Mouse (Mus musculus): Measurements from ENCODE around the gene Pnkd.

Gene Pnkd

GRCm38 (mm10) chr1:74284543-74285160 lies at the start of gene Pnkd, which contains the start of gene Aamp:
TSS of gene Pnkd (plus strand) at chr1:74284930.
TSS of gene Aamp (minus strand) at chr1:74284738.
- peak; percentile 100 for DNase-seq (ENCODE audit: low read depth, low spot score)

GRCm38 (mm10) chr1:74235938-74236589 lies 48.7 kb upstream of the Pnkd start, which contains the start of gene Arpc2:
TSS of gene Arpc2 (plus strand) at chr1:74236084.
- peak; percentile 98 for DNase-seq (ENCODE audit: low read depth, low spot score)

- peak; percentile 78 for DNase-seq (ENCODE audit: low read depth, low spot score)
Measured at GRCm38 (mm10) chr1:74236590-74237317, 48.0 kb upstream of the Pnkd start.

DNA sequence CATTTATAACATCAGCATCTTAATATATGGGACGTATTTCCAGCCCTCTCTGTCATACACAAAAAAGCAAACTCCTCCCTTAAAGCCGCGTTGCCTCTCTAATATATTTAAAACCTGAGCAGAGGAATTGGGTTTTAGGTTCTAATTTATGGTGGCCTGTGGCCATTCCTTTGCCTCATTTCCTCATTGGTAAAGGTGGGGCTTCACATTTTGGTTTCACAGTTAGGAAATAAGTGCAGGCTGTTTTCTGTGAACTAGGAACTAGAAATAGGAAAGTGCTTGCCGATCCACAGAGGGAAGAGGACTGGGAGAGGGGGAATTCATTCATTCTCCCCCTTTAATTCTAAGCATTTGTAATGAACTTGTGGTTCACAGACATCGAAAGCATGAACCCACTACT lies 47.1 kb upstream of the Pnkd start:
- no peak for DNase-seq (ENCODE audit: low read depth, low spot score)

DNA sequence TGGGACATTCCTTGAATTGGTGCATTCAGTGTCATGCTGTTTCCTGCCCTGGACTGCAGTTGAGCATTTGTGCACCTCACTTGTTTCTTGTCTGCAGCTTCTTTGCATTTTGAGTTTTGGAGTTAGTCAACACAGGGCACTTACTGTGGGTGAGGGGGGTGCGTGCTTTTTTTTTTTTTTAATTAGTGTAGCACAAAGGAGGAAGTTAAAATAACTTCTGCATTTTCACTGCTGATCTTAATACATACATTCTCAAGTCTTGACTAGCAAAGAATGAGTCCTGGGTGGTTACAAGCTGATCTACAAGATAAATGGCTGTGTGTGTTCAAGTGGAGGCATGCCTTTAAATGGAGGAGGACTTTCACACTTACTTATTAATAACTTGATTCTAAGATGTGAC lies 46.6 kb upstream of the Pnkd start:
- DNase-seq (ENCODE audit: low read depth, low spot score) = peak; percentile 87

DNA sequence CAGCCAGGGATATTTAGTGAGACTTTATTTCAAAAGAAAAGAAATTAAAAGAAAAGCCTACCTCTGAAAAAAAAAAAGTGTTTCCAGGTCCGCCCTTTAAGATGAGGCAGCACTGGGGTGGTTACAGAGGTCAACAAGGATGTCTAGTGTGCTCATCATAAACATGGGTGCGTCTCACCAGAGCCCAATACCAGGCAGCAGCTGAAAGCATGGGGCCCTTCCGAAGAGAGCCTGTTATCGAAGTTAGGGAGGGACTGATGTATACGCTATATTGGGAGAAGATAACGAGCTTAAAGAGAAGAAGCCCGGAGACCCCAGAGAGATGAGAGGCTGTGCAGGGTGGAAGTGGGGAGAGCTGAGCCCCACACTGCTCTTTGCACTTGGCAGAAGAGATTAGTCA lies 45.6 kb upstream of the Pnkd start:
- peak; percentile 53 for DNase-seq (ENCODE audit: low read depth, low spot score)

GRCm38 (mm10) chr1:74239618-74240017 lies 45.1 kb upstream of the Pnkd start:
- DNase-seq (ENCODE audit: low read depth, low spot score) = peak; percentile 56

DNA sequence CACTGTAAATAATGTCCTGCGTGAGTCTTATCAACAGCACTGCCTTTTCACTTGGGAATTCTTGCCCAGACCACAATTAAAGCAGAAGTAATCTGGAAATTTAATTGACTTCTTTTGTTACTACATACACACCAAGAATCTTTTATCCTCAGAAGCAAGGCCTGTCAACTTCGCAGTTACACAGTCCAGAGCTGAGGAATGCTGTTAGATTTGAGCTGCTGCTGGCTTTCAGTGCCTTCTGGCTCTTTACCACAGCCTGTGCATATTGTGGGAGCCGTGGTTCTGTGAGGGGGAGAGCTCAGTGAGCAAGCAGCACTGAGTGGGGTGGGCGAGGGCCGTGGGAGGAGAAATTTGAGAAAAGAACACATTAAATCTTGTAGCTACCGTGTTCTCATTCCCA lies 44.4 kb upstream of the Pnkd start:
- no peak for DNase-seq (ENCODE audit: low read depth, low spot score)

DNA sequence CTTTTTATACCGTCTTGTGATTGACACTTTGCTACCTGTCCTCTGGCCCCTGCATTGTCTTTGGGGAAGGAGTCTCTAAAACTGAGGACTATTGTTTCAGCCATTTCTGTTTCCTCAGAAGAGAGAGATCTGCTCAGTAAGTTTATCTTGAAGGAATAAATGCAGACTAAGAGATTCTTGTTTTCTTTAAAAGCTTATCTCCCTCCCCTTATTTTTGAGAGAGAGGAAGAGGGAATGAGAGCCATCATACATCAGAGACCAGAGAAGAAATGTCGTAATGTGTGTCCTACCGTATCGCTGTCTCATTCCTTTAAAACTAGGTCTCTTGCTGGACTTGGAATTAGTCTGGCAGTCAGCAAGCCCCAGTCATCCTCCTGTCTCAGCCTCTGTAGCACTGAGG lies 43.9 kb upstream of the Pnkd start:
- DNase-seq (ENCODE audit: low read depth, low spot score) = no peak

- DNase-seq (ENCODE audit: low read depth, low spot score) = peak; percentile 51
Measured at GRCm38 (mm10) chr1:74245525-74245924, 39.2 kb upstream of the Pnkd start.

- DNase-seq (ENCODE audit: low read depth, low spot score) = peak; percentile 85
Measured at GRCm38 (mm10) chr1:74248799-74249198, 35.9 kb upstream of the Pnkd start.

DNA sequence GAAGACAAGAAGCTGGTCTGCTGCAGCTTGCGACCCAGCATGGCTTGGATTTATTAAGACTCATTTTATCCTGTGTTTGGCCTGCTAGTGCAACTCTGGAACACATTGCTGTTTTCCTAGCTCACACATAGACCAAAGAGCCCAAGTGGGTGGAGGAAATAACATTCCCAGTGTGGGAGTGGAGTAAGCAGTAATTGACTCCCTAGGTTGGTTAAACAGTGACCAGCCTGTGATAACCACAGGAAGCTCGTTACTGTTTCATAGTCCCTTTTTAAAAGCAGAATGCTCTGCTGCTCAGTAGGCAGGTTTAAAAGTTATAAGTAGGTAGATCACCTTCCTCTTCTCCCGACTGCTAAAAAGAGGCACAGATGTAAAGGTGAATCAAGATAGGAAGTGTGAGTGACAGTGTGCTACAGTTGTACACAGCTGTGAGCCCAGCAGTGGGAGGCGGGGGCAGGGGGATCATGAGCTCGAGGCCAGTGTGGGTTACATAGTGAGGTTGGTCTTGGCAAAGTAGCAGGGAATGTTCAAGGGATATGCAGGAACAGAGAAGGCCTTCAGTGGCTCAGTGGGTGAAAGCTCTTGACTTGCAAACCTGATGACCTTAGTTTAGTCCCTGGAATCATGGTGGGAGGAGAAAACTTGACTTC lies 35.3 kb upstream of the Pnkd start:
- peak; percentile 70 for DNase-seq (ENCODE audit: low read depth, low spot score)

DNA sequence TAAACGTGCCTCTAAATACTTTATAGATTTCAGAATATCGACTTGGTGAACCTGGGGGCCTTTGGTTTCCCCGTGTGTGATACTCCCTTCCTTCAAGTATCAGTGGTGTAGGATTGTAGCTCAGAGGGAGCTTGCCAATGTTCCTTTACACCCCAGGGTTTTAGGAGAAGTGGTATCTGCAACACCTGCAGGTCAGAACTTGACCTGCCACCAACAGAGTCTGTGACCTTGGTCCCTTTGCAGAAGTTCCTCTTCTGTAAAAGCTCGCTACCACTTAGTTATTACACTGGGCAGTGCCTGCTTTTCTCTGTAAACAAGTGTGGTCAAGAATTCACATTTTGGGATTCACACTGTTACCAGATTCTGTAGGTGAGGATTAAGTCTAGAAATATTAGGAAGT lies 34.6 kb upstream of the Pnkd start:
- DNase-seq (ENCODE audit: low read depth, low spot score) = peak; percentile 68

DNA sequence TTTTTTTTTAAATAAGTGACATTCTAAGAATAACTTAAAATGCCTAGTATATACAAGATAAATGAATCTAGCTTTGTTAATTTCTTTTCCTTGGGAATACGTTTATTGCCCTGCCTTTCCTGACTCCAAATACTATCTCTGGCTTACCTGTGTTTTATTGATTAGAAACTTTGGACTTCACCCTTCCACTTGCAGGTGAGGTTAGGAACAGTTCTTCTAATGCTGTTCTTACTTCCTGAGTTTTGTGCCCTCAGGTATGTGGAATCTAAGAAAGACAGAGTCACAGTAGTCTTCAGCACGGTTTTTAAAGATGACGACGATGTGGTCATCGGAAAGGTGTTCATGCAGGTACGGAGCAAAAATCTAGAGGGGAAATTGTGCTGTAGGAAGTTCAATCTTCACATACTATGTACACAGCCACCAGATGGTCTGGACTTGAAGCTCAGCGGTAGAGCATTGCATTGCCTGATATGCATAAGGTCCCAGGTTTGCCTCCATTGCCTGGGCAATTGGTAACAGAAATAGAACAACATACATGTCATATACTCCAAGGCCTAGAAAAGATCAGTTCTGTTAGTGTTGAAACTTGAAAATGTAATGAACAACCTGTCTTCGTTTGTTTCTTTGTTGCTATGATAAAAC lies 28.9 kb upstream of the Pnkd start:
- DNase-seq (ENCODE audit: low read depth, low spot score) = no peak

DNA sequence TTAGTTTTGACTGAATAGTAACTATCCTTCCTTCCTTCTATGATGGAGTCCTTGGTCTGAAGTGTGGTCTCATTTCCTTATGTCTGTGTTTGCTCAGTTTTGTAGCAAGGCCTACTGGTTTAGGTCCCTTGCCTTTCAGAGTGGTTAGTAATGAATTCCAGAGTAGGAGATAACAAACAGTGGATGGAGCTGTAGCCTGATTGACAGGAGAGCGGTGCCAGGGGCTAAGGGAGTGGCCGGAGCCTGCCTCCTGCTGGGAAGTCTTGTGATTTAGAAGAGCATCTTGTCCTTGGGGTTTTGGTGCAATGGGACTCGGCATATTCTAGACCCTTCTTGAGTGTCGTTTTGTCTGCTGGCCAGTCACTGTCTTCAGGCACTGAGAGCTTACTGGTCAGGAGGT lies 27.9 kb upstream of the Pnkd start:
- DNase-seq (ENCODE audit: low read depth, low spot score) = no peak

GRCm38 (mm10) chr1:74262510-74262909 lies 22.2 kb upstream of the Pnkd start:
- DNase-seq (ENCODE audit: low read depth, low spot score) = no peak

DNA sequence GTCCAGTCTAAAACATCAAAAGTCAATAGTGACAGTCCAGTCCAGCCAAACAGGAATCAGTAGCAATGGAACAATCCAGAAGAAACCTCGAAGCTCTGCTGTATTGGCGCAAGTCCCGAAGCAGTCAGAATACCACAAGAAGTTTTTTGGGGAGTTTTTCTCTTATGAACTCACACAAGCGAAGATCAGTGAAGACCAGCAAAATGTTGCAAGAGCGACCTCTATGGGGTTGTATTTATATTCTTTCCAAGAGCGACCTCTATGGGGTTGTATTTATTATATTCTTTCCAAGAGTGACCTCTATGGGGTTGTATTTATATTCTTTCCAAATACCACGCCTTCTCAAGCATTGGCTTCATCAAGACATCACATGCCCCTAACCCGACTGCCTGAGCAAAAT lies 16.0 kb upstream of the Pnkd start:
- DNase-seq (ENCODE audit: low read depth, low spot score) = peak; percentile 56

GRCm38 (mm10) chr1:74271659-74272058 lies 13.1 kb upstream of the Pnkd start:
- no peak for DNase-seq (ENCODE audit: low read depth, low spot score)

- no peak for DNase-seq (ENCODE audit: low read depth, low spot score)
Measured at GRCm38 (mm10) chr1:74275015-74275414, 9.7 kb upstream of the Pnkd start.

DNA sequence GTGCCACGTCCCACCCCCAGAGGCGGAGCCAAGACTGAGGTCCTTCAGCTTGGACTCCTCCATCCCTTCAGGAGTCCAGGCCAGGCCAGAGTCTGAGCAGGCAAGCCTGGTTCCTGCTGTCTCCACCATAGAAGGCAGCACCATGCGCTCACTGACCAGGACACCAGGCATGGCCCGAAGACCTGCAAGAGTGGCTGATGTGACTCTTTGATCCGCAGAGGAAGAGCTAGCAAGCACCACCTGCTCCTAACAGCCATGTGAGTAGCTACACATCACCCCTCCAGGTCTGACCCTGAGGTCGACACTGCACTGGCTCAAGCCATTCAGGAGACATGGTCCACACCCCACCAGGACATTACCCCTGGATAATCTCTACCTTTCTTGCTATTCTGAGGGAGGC lies 7.7 kb upstream of the Pnkd start:
- DNase-seq (ENCODE audit: low read depth, low spot score) = no peak

DNA sequence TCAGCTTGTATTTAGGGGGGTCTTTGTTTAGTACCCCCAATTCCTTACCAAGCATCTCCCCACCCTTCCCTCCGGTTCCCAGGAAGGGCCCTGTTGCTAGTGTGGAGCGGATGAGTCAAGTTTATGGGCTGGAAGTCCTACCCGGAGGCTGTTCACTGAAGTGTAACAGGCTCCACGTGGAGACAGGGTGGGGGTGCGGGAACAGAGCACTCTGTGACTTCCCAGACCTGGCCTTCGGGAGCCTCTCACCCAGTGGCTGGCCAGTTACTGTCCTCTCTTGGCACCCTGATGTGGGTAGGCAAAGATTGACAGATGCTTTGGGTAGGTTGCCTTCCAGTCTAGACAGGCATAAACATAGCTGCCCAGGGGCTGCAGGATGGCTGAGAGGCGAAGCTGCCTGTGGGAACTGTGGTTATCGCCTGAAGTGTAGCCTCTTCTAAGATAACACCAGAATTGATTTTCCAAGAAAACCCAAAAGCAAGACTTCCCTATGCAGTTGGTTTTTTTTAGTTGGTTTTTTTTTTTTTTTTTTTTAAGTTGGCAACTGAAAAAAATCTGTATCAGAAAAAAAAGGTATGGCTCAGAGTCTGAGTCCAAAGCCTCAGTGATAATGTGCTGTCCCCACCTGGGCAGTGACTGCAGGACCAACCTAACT lies 6.7 kb upstream of the Pnkd start:
- no peak for DNase-seq (ENCODE audit: low read depth, low spot score)

All from A20 (cell line).